Mouse (Mus musculus) CH12.LX (cell line): ENCODE measurements around the gene Zcchc13. TPM values are rescaled to one million over a fixed set of nuclear protein-coding genes. Genes with fewer than 3 reads are reported as not detected.

Source experiments
- DNase-seq: peaks from one replicate; pipeline ENCODE4 v3.0.0-alpha.2; 2013; ENCODE audit errors: extremely low read depth
- H3K27ac ChIP-seq: 2 replicates; pipeline ENCODE4 v1.5.1; 2012; ENCODE audit warnings: low read depth, mild to moderate bottlenecking, control low read depth, moderate library complexity; ENCODE audit not compliant: insufficient read depth
- H3K27me3 ChIP-seq: replicated peaks from 2 replicates; pipeline ENCODE3; 2012; ENCODE audit warnings: inconsistent platforms
- H3K36me3 ChIP-seq, 2 experiments: replicated peaks in 1 of 2; 2 replicates each; pipeline versions ENCODE3 to v1.6.1; 2012; ENCODE audit warnings: inconsistent platforms in 1 of 2, low read length in 1 of 2, mild to moderate bottlenecking in 1 of 2, mixed read lengths in 1 of 2, moderate library complexity in 1 of 2; ENCODE audit not compliant: control insufficient read depth in 1 of 2, insufficient read depth in 1 of 2
- H3K4me1 ChIP-seq, 2 experiments: 2 replicates each; pipeline ENCODE4 v1.6.1; 2012; ENCODE audit warnings: inconsistent platforms in 1 of 2, moderate library complexity in 1 of 2; ENCODE audit not compliant: insufficient read depth in 2 of 2, control insufficient read depth in 1 of 2
- H3K4me2 ChIP-seq: 2 replicates; pipeline ENCODE4 v1.6.1; 2012; ENCODE audit warnings: low read depth, mild to moderate bottlenecking, control low read depth; ENCODE audit not compliant: poor library complexity, insufficient read depth, severe bottlenecking
- H3K4me3 ChIP-seq, 3 experiments: fragments of 150-350 bp in 1 of 3; sonication (generic) in 1 of 3; replicated peaks in 1 of 3; 2 replicates each; pipeline versions ENCODE3 to v1.5.1; 2011 to 2012; ENCODE audit warnings: low read depth in 2 of 3, low read length in 2 of 3, mild to moderate bottlenecking in 2 of 3, moderate library complexity in 2 of 3, control low read depth in 1 of 3, improper control_type of control experiment in 1 of 3, inconsistent platforms in 1 of 3, mixed read lengths in 1 of 3; ENCODE audit not compliant: poor library complexity in 1 of 3
- H3K79me2 ChIP-seq: replicated peaks from 2 replicates; pipeline ENCODE4 v1.6.1; 2012; ENCODE audit warnings: mild to moderate bottlenecking, moderate library complexity; ENCODE audit not compliant: control insufficient read depth, poor library complexity, insufficient read depth, severe bottlenecking; ENCODE audit errors: extremely low read depth
- H3K9ac ChIP-seq: 2 replicates; pipeline ENCODE4 v1.6.1; 2012; ENCODE audit warnings: low read depth, mild to moderate bottlenecking, control low read depth, moderate library complexity; ENCODE audit not compliant: insufficient read depth
- H3K9me3 ChIP-seq: replicated peaks from 2 replicates; pipeline ENCODE3; 2012; ENCODE audit warnings: low read length, inconsistent platforms, mixed read lengths
- BHLHE40 ChIP-seq: IDR thresholded peaks from 2 replicates; pipeline ENCODE4 v1.6.1; 2011; ENCODE audit warnings: mild to moderate bottlenecking, low read depth, low read length, improper control_type of control experiment
- ETS1 ChIP-seq: conservative IDR thresholded peaks from 2 replicates; pipeline ENCODE4 v1.6.1; 2012; ENCODE audit warnings: low read depth, mild to moderate bottlenecking, inconsistent platforms, low read length, improper control_type of control experiment, moderate library complexity
- HCFC1 ChIP-seq: IDR thresholded peaks from 2 replicates; pipeline ENCODE4 v1.6.1; 2012; ENCODE audit warnings: low read depth, mild to moderate bottlenecking, inconsistent platforms, low read length, improper control_type of control experiment
- IRF4 ChIP-seq: IDR thresholded peaks from 2 replicates; pipeline ENCODE4 v1.6.1; 2014; ENCODE audit warnings: low read depth, mild to moderate bottlenecking, inconsistent platforms, low read length, improper control_type of control experiment
- JUND ChIP-seq: conservative IDR thresholded peaks from 2 replicates; pipeline ENCODE4 v1.6.1; 2011; ENCODE audit warnings: low read depth, low read length, improper control_type of control experiment
- MAX ChIP-seq: IDR thresholded peaks from 2 replicates; pipeline ENCODE4 v1.6.1; 2011; ENCODE audit warnings: low read length, improper control_type of control experiment
- MXI1 ChIP-seq: IDR thresholded peaks from 2 replicates; pipeline ENCODE4 v1.6.1; 2011; ENCODE audit warnings: mild to moderate bottlenecking, low read depth, low read length, improper control_type of control experiment
- MYC ChIP-seq: IDR thresholded peaks from 2 replicates; pipeline ENCODE4 v1.6.1; 2011; ENCODE audit warnings: low read depth, mild to moderate bottlenecking, improper control_type of control experiment, low read length
- NELFE ChIP-seq: IDR thresholded peaks from 2 replicates; pipeline ENCODE4 v1.6.1; 2011; ENCODE audit warnings: low read depth, low read length, improper control_type of control experiment
- TCF12 ChIP-seq: IDR thresholded peaks from 2 replicates; pipeline ENCODE4 v1.6.1; 2014; ENCODE audit warnings: low read depth, mild to moderate bottlenecking, inconsistent platforms, low read length, improper control_type of control experiment
- UBTF ChIP-seq: IDR thresholded peaks from 2 replicates; pipeline ENCODE4 v1.6.1; 2012; ENCODE audit warnings: low read depth, mild to moderate bottlenecking, inconsistent platforms, low read length, improper control_type of control experiment, moderate library complexity
- USF1 ChIP-seq: IDR thresholded peaks from 2 replicates; pipeline ENCODE4 v1.6.1; 2014; ENCODE audit warnings: low read depth, mild to moderate bottlenecking, inconsistent platforms, low read length, improper control_type of control experiment
- ZC3H11A ChIP-seq: IDR thresholded peaks from 2 replicates; pipeline ENCODE4 v1.6.1; 2012; ENCODE audit warnings: low read depth, mild to moderate bottlenecking, inconsistent platforms, low read length, improper control_type of control experiment
- ZKSCAN1 ChIP-seq: IDR thresholded peaks from 2 replicates; pipeline ENCODE4 v1.6.1; 2012; ENCODE audit warnings: low read depth, inconsistent platforms, low read length, improper control_type of control experiment, borderline replicate concordance
- dilution Hi-C: fragments of 300-500 bp; cut with MboI; formaldehyde crosslinking; loops from 2 replicates; pipeline ENCODE4 v1.14.3; 2020; ENCODE audit warnings: low sequenced_read_pairs; ENCODE audit not compliant: extremely low pct_unique_long_range_greater_than_20kb, extremely low pct_ligation_motif_present
- in situ Hi-C: fragments of 300-500 bp; cut with MboI; formaldehyde crosslinking; loops from 3 replicates; pipeline ENCODE4 v1.14.3; 2019; ENCODE audit warnings: low sequenced_read_pairs, low pct_ligation_motif_present, low pct_unique_long_range_greater_than_20kb, mixed read lengths
- polyA plus RNA-seq: library from polyadenylated mRNA; unstranded; fragments of >175 nt; gene quantifications from 2 replicates; pipeline ENCODE4 v1.2.1, GENCODE M21; 2012; ENCODE audit warnings: low read depth; ENCODE audit not compliant: insufficient read length
- total RNA-seq, 2 experiments: library from RNA; depleted of rRNA; stranded (reverse); fragments of 300-350 nt in 1 of 2; fragments of >200 nt in 1 of 2; gene quantifications; 2 replicates each; pipeline ENCODE4 v1.2.3; 2012 to 2014

Gene Zcchc13
- total and polyA plus RNA-seq, 3 experiments: 1.7 TPM; not detected in 2

GRCm38 (mm10) chrX:103644301-103644700 is 13.9 kb downstream of the Zcchc13 start:
- no peaks in the 10 kb centered on the region for H3K79me2 ChIP-seq
- no peaks in the 10 kb centered on the region for H3K27me3 ChIP-seq
- H3K4me1 ChIP-seq: no peaks in the 10 kb centered on the region
- H3K36me3 ChIP-seq: no peaks in the 10 kb centered on the region
- H3K27ac ChIP-seq: no peak overlapping the region
- no peaks in the 10 kb centered on the region for H3K9me3 ChIP-seq
- no peak for TF ChIP-seq NELFE
- TF ChIP-seq USF1: no peak
- no peak for TF ChIP-seq MXI1
- TF ChIP-seq ZC3H11A: no peak
- TF ChIP-seq MAX: no peak
- no peak for TF ChIP-seq HCFC1
- no peak for TF ChIP-seq IRF4
- TF ChIP-seq MYC: no peak
- TF ChIP-seq UBTF: no peak
- TF ChIP-seq ZKSCAN1: no peak
- TF ChIP-seq ETS1: no peak
- dilution Hi-C loops (no loop called here), in situ Hi-C loops (no loop called here)
- DNase-seq: no peak
- H3K4me2 ChIP-seq: no peak overlapping the region
- no peak overlapping the region for H3K9ac ChIP-seq
- no peak overlapping the region for H3K4me3 ChIP-seq

GRCm38 (mm10) chrX:103652048-103652447 is 21.7 kb downstream of the Zcchc13 start:
- TF ChIP-seq MYC: no peak
- TF ChIP-seq MAX: no peak
- no peak for TF ChIP-seq ZKSCAN1
- no peak for TF ChIP-seq BHLHE40
- TF ChIP-seq JUND: no peak

DNA sequence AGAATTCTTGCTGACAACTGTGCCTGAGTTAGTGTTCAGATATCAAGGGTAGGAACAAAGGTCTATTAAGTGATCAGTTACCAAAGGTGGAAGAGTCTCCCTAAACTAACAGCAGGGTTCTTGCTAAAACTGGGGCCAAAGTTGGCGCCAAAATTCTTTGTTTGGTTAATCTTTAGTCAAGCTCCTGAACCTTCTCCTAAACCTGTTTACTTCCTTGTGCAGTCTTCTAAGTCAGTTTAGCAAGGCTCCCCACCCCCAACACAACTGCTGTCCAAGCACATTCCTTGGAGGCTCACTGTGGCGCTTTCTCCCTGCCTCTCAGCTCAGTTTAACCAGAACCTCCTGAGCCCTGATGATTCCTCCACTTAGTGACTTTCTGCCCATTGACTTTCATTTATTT is 22.6 kb downstream of the Zcchc13 start:
- Histone ChIP-seq H3K79me2 (no peaks in the 10 kb centered on the region), H3K27ac (no peak overlapping the region), H3K9me3 (no peaks in the 10 kb centered on the region), H3K36me3 (no peaks in the 10 kb centered on the region), H3K4me3 (no peak overlapping the region)
- DNase-seq: no peak
- TF ChIP-seq TCF12: no peak
- TF ChIP-seq, all 38 proteins: peak for 0
- no peak overlapping the region for H3K4me2 ChIP-seq
- H3K4me1 ChIP-seq: no peaks in the 10 kb centered on the region
- H3K27me3 ChIP-seq: no peaks in the 10 kb centered on the region
- H3K9ac ChIP-seq: no peak overlapping the region
- in situ Hi-C loops (no loop called here), dilution Hi-C loops (no loop called here)

More at GRCm38 (mm10) chrX:103652048-103652447, 21.7 kb downstream of the Zcchc13 start:
- Histone ChIP-seq H3K36me3 (no peaks in the 10 kb centered on the region), H3K4me1 (no peaks in the 10 kb centered on the region), H3K9ac (no peak overlapping the region), H3K4me2 (no peak overlapping the region), H3K9me3 (no peaks in the 10 kb centered on the region), H3K27me3 (no peaks in the 10 kb centered on the region), H3K27ac (no peak overlapping the region), H3K4me3 (no peak overlapping the region), H3K79me2 (no peaks in the 10 kb centered on the region)
- no peak for DNase-seq
- in situ Hi-C loops: no loop called here
- dilution Hi-C loops: no loop called here
